22 mouse cellular contexts compared by ENCODE assay signal in the genomic region with DNA sequence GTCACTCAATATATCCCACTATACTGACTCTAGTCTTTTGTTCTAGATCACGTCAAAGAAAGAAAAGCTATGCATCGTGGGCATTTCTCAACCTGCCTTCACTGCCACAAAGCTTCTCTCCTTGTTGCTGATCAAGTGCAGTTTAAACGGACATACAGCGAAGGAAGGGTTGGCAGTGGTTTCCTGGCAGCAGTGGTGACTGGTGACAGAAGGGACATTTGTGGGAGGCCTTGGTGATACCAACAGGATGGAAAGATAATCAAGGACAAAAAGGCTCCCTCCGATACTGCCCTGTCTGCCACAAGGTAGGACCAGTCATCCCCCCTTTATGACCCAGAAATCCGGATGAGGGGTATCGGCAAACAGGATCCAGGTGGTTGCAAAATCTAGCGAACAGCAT. TPM values are rescaled to one million over a fixed set of nuclear protein-coding genes. Genes with fewer than 3 reads are reported as not detected.
DNase-seq lines count a peak whose midpoint lies in the region; ATAC-seq lines count a peak whose summit lies in the region.
"Had no signal": no experiment of that assay in that cellular context is flagged by ENCODE, and none has a peak within 500 bp of the region (broad histone marks: within the 10 kb centered on the region; RNA-seq: fewer than 3 reads in every experiment).

No protein-coding gene starts in this region.

- peak; percentile 87 for ATAC-seq in cerebellum, adult (ENCODE audit: insufficient number of reproducible peaks, low FRiP score, low TSS enrichment)
- ATAC-seq: activated CD4-positive, CD25-positive, alpha-beta regulatory T cell, adult 4 months; forebrain, embryonic 16.5 days; hindbrain, embryonic 16.5 days; intestine, embryonic 15.5 days had no signal

- no peak for DNase-seq in cerebellum, postnatal 4 days (ENCODE audit: low spot score in 2 of 2)
- peak; percentile 79 for DNase-seq in brain, adult 2 months (ENCODE audit: low read depth, low spot score)
- DNase-seq in cerebellum, adult 8-10 months, result peak; percentile 17
- DNase-seq in cerebellum, postnatal 25 days, result peak; percentile 61 to 71
- no peak for DNase-seq in layer of hippocampus, adult 18-20 months (ENCODE audit: low spot score in 2 of 2)
- no peak for DNase-seq in retina, postnatal 1 day
- DNase-seq: adrenal gland, adult 2 months; adrenal gland, postnatal 36 days; embryo, embryonic 11 days; gastrocnemius, postnatal 25 days; heart, adult 11 months; kidney, adult 8-10 months; kidney, postnatal 10 days; layer of hippocampus, adult 9-11 months; thymus, adult 2 months; thymus, postnatal 4 days had no signal

RNA-seq across cellular contexts. Expression of gene Fsip1, which starts 21.5 kb away (rescaled TPM):
- total RNA-seq in layer of hippocampus, adult 18-20 months (2021), result 1 to 10 TPM in 1 of 2 experiments, under 1 TPM in 1; 0.68 to 1.2 TPM
- total RNA-seq: gastrocnemius, postnatal 25 days; heart, postnatal 25 days had no signal

Comparison
In these comparisons a context has a peak if more than half of its experiments do, and no peak if none do; other contexts are left out.
1. DNase-seq: peak in brain, adult 2 months (single experiment), cerebellum, adult 8-10 months (single experiment) and cerebellum, postnatal 25 days (2 of 2); none in cerebellum, postnatal 4 days (0 of 2), layer of hippocampus, adult 18-20 months (0 of 2) and retina, postnatal 1 day (single experiment).